Mouse (Mus musculus): ENCODE results near the gene Trim7.

- TF ChIP-seq CTCF (IDR thresholded peaks at IDR 0.05; ENCODE audit: extremely low read depth, insufficient read length, insufficient replicate concordance, low read depth, low read length) (no peak), POLR2A (IDR thresholded peaks at IDR 0.05; ENCODE audit: low read depth, low read length) (no peak)
Measured at GRCm38 (mm10) chr11:48846881-48847280, 20.9 kb downstream of the Trim7 start.

Data from small intestine, adult 2 months (tissue).